Mouse (Mus musculus): Measurements from ENCODE around the gene Ankrd34c. TPM values are rescaled to one million over a fixed set of nuclear protein-coding genes. Genes with fewer than 3 reads are reported as not detected.

Ankrd34c gene
- not detected for total RNA-seq (2018; cell fraction: chromatin; rRNA removed)
- under 1 TPM in 2 of 26 experiments, not detected in 24; 0.06 to 0.07 TPM for total RNA-seq (2018; cell fraction: cytosol; rRNA removed)
- total RNA-seq (2018; cell fraction: nucleus; rRNA removed) = under 1 TPM in 1 of 26 experiments, not detected in 25; 0.06 TPM
- not detected in 3 replicates for polyA plus RNA-seq (2018)

GRCm38 (mm10) chr9:89738295-89738694, at the start of gene Ankrd34c:
Gene Ankrd34c, minus strand, starts transcription at chr9:89738475.
- 8% methylated on average over 8 of the region's 8 CpGs for WGBS (ENCODE audit: missing documents)
- no peak within 1 kb of the TSS for H3K27ac ChIP-seq
- H3K79me2 ChIP-seq (ENCODE audit: inconsistent target) = no peaks in the 10 kb centered on the region
- no peaks in the 10 kb centered on the region for H3K36me3 ChIP-seq (ENCODE audit: inconsistent target)
- no peak within 1 kb of the TSS for H3K4me3 ChIP-seq (ENCODE audit: inconsistent target)

GRCm38 (mm10) chr9:89787532-89787931, 49.3 kb upstream of the Ankrd34c start:
- 78% methylated on average over 4 of the region's 4 CpGs for WGBS (ENCODE audit: missing documents)
- H3K36me3 ChIP-seq (ENCODE audit: inconsistent target) = no peaks in the 10 kb centered on the region
- no peak overlapping the region for H3K4me3 ChIP-seq (ENCODE audit: inconsistent target)
- H3K27ac ChIP-seq = no peak overlapping the region
- H3K79me2 ChIP-seq (ENCODE audit: inconsistent target) = no peaks in the 10 kb centered on the region

DNA sequence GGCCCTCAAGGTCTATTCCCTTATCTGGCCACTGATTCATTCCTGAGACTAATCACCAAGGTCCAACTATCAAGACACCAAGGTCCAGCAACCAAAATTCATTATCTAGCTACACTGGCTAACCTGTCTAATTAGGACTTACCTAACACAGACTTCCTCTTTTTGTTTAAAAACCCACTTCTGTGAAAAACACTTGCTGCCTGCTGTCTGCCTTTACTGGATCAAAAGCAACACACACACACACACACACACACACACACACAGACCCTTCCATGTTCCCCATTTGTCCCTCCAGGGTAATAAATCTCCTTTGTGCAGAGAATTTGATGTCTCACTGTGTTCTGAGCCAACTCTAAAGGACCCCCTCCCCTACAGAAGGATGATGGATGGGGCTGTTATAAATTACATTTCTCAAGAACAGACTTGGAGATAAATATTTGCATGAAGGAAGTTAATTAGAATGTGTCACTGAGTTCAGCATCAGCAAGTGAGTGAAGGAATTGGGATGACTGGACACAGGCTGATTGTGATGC, 43.2 kb upstream of the Ankrd34c start:
- Histone ChIP-seq H3K36me3 (ENCODE audit: inconsistent target) (no peaks in the 10 kb centered on the region), H3K4me3 (ENCODE audit: inconsistent target) (no peak overlapping the region), H3K79me2 (ENCODE audit: inconsistent target) (no peaks in the 10 kb centered on the region), H3K27ac (no peak overlapping the region)

DNA sequence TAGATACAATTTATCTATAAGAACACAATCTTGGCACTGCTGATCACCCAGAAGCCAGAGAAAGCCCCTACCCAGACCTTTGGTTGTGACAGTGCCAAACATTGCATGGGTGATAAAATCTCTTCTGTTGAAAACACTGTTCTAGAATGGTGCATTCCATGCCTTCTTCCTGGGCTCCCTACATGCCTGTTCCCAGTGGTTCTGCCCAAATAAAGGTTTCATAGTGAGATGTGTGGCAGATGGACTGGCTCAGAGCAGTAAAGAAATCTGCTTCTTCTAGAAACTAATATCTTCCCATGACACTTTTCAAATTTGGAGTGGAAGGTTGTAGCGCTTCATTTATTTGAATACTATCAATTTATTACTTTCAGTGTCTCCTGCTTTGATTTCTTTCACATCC, 41.0 kb upstream of the Ankrd34c start:
- 100% methylated on average over 1 of the region's 1 CpGs for WGBS (ENCODE audit: missing documents)
- Histone ChIP-seq H3K79me2 (ENCODE audit: inconsistent target) (no peaks in the 10 kb centered on the region), H3K36me3 (ENCODE audit: inconsistent target) (no peaks in the 10 kb centered on the region), H3K27ac (no peak overlapping the region), H3K4me3 (ENCODE audit: inconsistent target) (no peak overlapping the region)

DNA sequence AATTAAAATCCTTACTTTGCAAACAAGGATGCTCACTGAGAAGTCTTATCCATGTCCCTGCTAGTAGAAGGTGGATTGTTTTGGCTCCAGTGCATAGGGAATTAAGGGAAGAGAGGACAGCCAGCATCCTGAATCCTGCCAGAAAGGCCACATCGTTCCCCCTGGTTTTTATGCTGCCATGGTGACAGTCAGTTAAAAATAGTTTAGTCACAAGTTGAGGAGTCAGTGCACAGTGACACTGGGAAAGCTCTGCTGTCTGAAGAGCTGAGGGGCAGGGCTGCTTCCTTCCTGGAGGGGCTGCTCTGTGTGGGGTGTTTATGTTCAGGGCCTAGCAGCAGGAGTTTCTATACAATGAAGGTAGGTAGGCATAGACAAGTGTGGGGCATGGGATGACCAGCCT, 32.9 kb upstream of the Ankrd34c start:
- Histone ChIP-seq H3K27ac (no peak overlapping the region), H3K79me2 (ENCODE audit: inconsistent target) (no peaks in the 10 kb centered on the region), H3K4me3 (ENCODE audit: inconsistent target) (no peak overlapping the region), H3K36me3 (ENCODE audit: inconsistent target) (no peaks in the 10 kb centered on the region)
- WGBS (ENCODE audit: missing documents) = 20% methylated on average over 1 of the region's 1 CpGs

GRCm38 (mm10) chr9:89762017-89762416, 23.7 kb upstream of the Ankrd34c start:
- H3K79me2 ChIP-seq (ENCODE audit: inconsistent target) = no peaks in the 10 kb centered on the region
- H3K36me3 ChIP-seq (ENCODE audit: inconsistent target) = no peaks in the 10 kb centered on the region
- no peak overlapping the region for H3K4me3 ChIP-seq (ENCODE audit: inconsistent target)
- 92% methylated on average over 1 of the region's 1 CpGs for WGBS (ENCODE audit: missing documents)
- no peak overlapping the region for H3K27ac ChIP-seq

- Histone ChIP-seq H3K79me2 (ENCODE audit: inconsistent target) (no peaks in the 10 kb centered on the region), H3K36me3 (ENCODE audit: inconsistent target) (no peaks in the 10 kb centered on the region), H3K4me3 (ENCODE audit: inconsistent target) (no peak overlapping the region), H3K27ac (no peak overlapping the region)
- 31% methylated on average over 1 of the region's 1 CpGs for WGBS (ENCODE audit: missing documents)
Measured at GRCm38 (mm10) chr9:89758569-89758968, 20.3 kb upstream of the Ankrd34c start.

DNA sequence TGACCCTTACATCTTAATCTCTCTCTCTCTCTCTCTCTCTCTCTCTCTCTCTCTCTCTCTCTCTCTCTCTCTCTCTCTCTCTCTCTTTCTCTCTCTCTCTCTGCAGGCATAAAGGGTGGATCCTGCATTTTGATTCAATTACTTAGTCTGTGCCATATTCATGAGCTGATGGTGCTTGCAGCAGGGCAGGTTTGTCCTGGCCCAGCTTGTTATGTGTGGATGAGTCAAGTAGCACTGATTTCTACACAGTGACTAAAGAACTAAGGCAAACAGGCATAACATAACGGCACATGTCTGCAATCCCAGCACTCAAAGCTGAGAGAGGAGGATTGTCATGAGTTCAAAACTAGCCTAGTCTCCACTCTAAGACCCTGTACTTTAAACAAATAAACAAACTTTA, 19.9 kb upstream of the Ankrd34c start:
- Histone ChIP-seq H3K79me2 (ENCODE audit: inconsistent target) (no peaks in the 10 kb centered on the region), H3K36me3 (ENCODE audit: inconsistent target) (no peaks in the 10 kb centered on the region), H3K4me3 (ENCODE audit: inconsistent target) (no peak overlapping the region), H3K27ac (no peak overlapping the region)
- 100% methylated on average over 1 of the region's 1 CpGs for WGBS (ENCODE audit: missing documents)

- no peaks in the 10 kb centered on the region for H3K79me2 ChIP-seq (ENCODE audit: inconsistent target)
- H3K4me3 ChIP-seq (ENCODE audit: inconsistent target) = no peak overlapping the region
Measured at GRCm38 (mm10) chr9:89757571-89757970, 19.3 kb upstream of the Ankrd34c start.

DNA sequence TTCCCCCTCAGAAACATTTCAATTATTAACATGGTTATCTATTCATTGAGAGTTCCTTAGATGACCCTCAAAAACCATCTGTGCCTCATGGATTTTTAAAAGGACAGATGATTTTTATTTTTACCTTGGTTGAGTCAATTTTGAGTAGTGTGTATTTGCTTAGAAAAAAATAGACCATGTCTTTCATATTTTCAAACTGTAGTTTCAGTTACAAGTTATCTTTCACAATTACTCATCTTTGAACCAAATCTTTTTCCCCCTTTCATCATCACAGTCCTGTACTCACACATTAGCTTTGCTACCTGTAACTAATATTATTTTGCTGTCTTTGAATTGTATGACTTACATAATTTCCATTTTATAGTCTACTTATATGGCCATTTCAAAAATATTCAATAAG, 1.8 kb upstream of the Ankrd34c start:
- no peaks in the 10 kb centered on the region for H3K36me3 ChIP-seq (ENCODE audit: inconsistent target)
- H3K27ac ChIP-seq = no peak overlapping the region
- H3K79me2 ChIP-seq (ENCODE audit: inconsistent target) = no peaks in the 10 kb centered on the region
- H3K4me3 ChIP-seq (ENCODE audit: inconsistent target) = no peak overlapping the region

More at GRCm38 (mm10) chr9:89757571-89757970, 19.3 kb upstream of the Ankrd34c start:
- 62% methylated on average over 4 of the region's 4 CpGs for WGBS (ENCODE audit: missing documents)
- no peak overlapping the region for H3K27ac ChIP-seq
- no peaks in the 10 kb centered on the region for H3K36me3 ChIP-seq (ENCODE audit: inconsistent target)

DNA sequence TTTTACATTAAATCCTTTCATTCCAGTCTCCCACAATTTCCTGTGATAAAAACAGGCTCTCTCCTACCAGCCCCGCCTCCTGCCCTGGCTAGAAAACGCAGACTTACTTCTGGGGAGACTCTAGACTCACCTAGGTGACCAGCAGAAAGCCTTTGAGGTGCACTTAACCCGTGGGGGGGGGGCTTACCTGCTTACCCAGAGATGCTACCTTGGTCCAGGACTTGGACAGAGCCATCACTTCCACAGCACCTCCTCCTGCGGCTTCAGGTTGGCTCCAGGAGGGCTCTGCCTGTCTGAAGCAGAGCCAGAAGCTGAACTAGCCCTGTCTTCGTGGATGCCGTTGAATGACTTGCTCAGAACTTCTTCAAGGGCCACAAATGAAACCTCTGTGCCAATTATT, 387 bp downstream of the Ankrd34c start:
- Histone ChIP-seq H3K27ac (no peak overlapping the region), H3K79me2 (ENCODE audit: inconsistent target) (no peaks in the 10 kb centered on the region), H3K4me3 (ENCODE audit: inconsistent target) (no peak overlapping the region), H3K36me3 (ENCODE audit: inconsistent target) (no peaks in the 10 kb centered on the region)
- WGBS (ENCODE audit: missing documents) = 6% methylated on average over 6 of the region's 6 CpGs

- WGBS (ENCODE audit: missing documents) = 15% methylated on average over 20 of the region's 20 CpGs
- no peaks in the 10 kb centered on the region for H3K79me2 ChIP-seq (ENCODE audit: inconsistent target)
Measured at GRCm38 (mm10) chr9:89736932-89737705, 1.2 kb downstream of the Ankrd34c start.

DNA sequence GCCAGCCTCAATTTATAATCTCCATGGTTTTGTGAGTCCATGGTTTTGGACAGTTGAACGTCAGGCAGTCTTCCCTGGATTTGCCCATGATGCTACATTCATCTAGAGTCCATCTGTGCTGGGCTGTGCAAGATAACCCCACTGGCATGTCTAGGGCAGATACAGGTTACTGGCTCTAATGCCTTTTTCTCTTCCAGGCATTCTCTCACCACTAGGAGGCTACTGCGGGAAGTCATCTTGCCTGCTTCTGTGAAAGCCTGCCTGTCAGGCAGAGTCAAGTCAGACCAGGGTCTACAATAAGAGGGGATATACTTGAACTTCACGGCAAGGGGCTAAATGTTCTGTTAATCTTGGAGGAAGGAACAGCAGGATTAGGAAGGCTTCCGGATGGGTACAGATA, 31.4 kb downstream of the Ankrd34c start:
- Histone ChIP-seq H3K36me3 (ENCODE audit: inconsistent target) (no peaks in the 10 kb centered on the region), H3K79me2 (ENCODE audit: inconsistent target) (no peaks in the 10 kb centered on the region), H3K4me3 (ENCODE audit: inconsistent target) (no peak overlapping the region), H3K27ac (no peak overlapping the region)
- 23% methylated on average over 4 of the region's 4 CpGs for WGBS (ENCODE audit: missing documents)

More at GRCm38 (mm10) chr9:89736932-89737705, 1.2 kb downstream of the Ankrd34c start:
- Histone ChIP-seq H3K4me3 (ENCODE audit: inconsistent target) (no peak overlapping the region), H3K36me3 (ENCODE audit: inconsistent target) (no peaks in the 10 kb centered on the region), H3K27ac (no peak overlapping the region)

GRCm38 (mm10) chr9:89705197-89705533, 33.1 kb downstream of the Ankrd34c start:
- 15% methylated on average over 10 of the region's 10 CpGs for WGBS (ENCODE audit: missing documents)
- H3K79me2 ChIP-seq (ENCODE audit: inconsistent target) = no peaks in the 10 kb centered on the region
- H3K27ac ChIP-seq = no peak overlapping the region
- H3K4me3 ChIP-seq (ENCODE audit: inconsistent target) = peak overlapping the region; percentile 68
- H3K36me3 ChIP-seq (ENCODE audit: inconsistent target) = peaks cover 4% of the 10 kb centered on the region

- peaks cover 11% of the 10 kb centered on the region for H3K36me3 ChIP-seq (ENCODE audit: inconsistent target)
- peak within 1 kb of the TSS; percentile 38 for H3K27ac ChIP-seq
- H3K4me3 ChIP-seq (ENCODE audit: inconsistent target) = peak within 1 kb of the TSS; percentile 68
- WGBS (ENCODE audit: missing documents) = 2% methylated on average over 50 of the region's 52 CpGs
- H3K79me2 ChIP-seq (ENCODE audit: inconsistent target) = no peaks in the 10 kb centered on the region
Measured at GRCm38 (mm10) chr9:89704265-89705196, 33.7 kb downstream of the Ankrd34c start, which contains the start of gene Tmed3. Gene Tmed3, minus strand, starts transcription at chr9:89705068.
